Mouse (Mus musculus): ENCODE results near the gene Adamts14. TPM values are rescaled to one million over a fixed set of nuclear protein-coding genes. Genes with fewer than 3 reads are reported as not detected.

Gene Adamts14
- polyA plus RNA-seq, 1 experiment = not detected

GRCm38 (mm10) chr10:61187001-61187400 lies 86.2 kb downstream of the Adamts14 start:
- H3K4me1 ChIP-seq (ENCODE audit: control insufficient read depth) = no peaks in the 10 kb centered on the region
- H3K27me3 ChIP-seq (ENCODE audit: control insufficient read depth) = no peaks in the 10 kb centered on the region
- TF ChIP-seq TAL1 (IDR thresholded peaks at IDR 0.05; ENCODE audit: low read length) = no peak
- no peak for TF ChIP-seq GATA1 (IDR thresholded peaks at IDR 0.05; ENCODE audit: low read length)
- no peaks in the 10 kb centered on the region for H3K36me3 ChIP-seq (ENCODE audit: control insufficient read depth)
- H3K4me3 ChIP-seq (replicated peaks) = no peak overlapping the region
- no peaks in the 10 kb centered on the region for H3K9me3 ChIP-seq (ENCODE audit: control insufficient read depth, low read length)

GRCm38 (mm10) chr10:61179927-61180326 lies 93.3 kb downstream of the Adamts14 start:
- Histone ChIP-seq H3K4me1 (ENCODE audit: control insufficient read depth) (peaks cover 3% of the 10 kb centered on the region; the same call in 1 of the 2 replicates), H3K9me3 (ENCODE audit: control insufficient read depth, low read length) (no peaks in the 10 kb centered on the region), H3K27me3 (ENCODE audit: control insufficient read depth) (peaks cover 12% of the 10 kb centered on the region), H3K4me3 (replicated peaks) (no peak overlapping the region), H3K36me3 (ENCODE audit: control insufficient read depth) (no peaks in the 10 kb centered on the region)
- no peak for TF ChIP-seq GATA1 (IDR thresholded peaks at IDR 0.05; ENCODE audit: low read length)
- TF ChIP-seq TAL1 (IDR thresholded peaks at IDR 0.05; ENCODE audit: low read length) = no peak

GRCm38 (mm10) chr10:61178687-61179086 lies 94.6 kb downstream of the Adamts14 start:
- no peaks in the 10 kb centered on the region for H3K36me3 ChIP-seq (ENCODE audit: control insufficient read depth)
- H3K4me3 ChIP-seq (replicated peaks) = no peak overlapping the region
- H3K27me3 ChIP-seq (ENCODE audit: control insufficient read depth) = peaks cover 24% of the 10 kb centered on the region
- no peaks in the 10 kb centered on the region for H3K9me3 ChIP-seq (ENCODE audit: control insufficient read depth, low read length)
- no peak for TF ChIP-seq TAL1 (IDR thresholded peaks at IDR 0.05; ENCODE audit: low read length)
- TF ChIP-seq GATA1 (IDR thresholded peaks at IDR 0.05; ENCODE audit: low read length) = no peak
- peaks cover 3% of the 10 kb centered on the region; the same call in 1 of the 2 replicates for H3K4me1 ChIP-seq (ENCODE audit: control insufficient read depth)

GRCm38 (mm10) chr10:61177751-61178150 lies 95.5 kb downstream of the Adamts14 start:
- peaks cover 3% of the 10 kb centered on the region; the same call in 1 of the 2 replicates for H3K4me1 ChIP-seq (ENCODE audit: control insufficient read depth)
- peaks cover 24% of the 10 kb centered on the region for H3K27me3 ChIP-seq (ENCODE audit: control insufficient read depth)
- TF ChIP-seq TAL1 (IDR thresholded peaks at IDR 0.05; ENCODE audit: low read length) (no peak), GATA1 (IDR thresholded peaks at IDR 0.05; ENCODE audit: low read length) (no peak)

GRCm38 (mm10) chr10:61176221-61176790 lies 96.9 kb downstream of the Adamts14 start:
- peaks cover 31% of the 10 kb centered on the region for H3K27me3 ChIP-seq (ENCODE audit: control insufficient read depth)
- TF ChIP-seq TAL1 (IDR thresholded peaks at IDR 0.05; ENCODE audit: low read length) = no peak
- TF ChIP-seq GATA1 (IDR thresholded peaks at IDR 0.05; ENCODE audit: low read length) = no peak

More at GRCm38 (mm10) chr10:61177751-61178150, 95.5 kb downstream of the Adamts14 start:
- no peaks in the 10 kb centered on the region for H3K36me3 ChIP-seq (ENCODE audit: control insufficient read depth)
- H3K4me3 ChIP-seq (replicated peaks) = no peak overlapping the region
- H3K9me3 ChIP-seq (ENCODE audit: control insufficient read depth, low read length) = no peaks in the 10 kb centered on the region

GRCm38 (mm10) chr10:61175442-61176204 lies 97.6 kb downstream of the Adamts14 start:
- TF ChIP-seq TAL1 (IDR thresholded peaks at IDR 0.05; ENCODE audit: low read length) = no peak
- Histone ChIP-seq H3K4me1 (ENCODE audit: control insufficient read depth) (peaks cover 3% of the 10 kb centered on the region; the same call in 1 of the 2 replicates), H3K27me3 (ENCODE audit: control insufficient read depth) (peaks cover 32% of the 10 kb centered on the region), H3K9me3 (ENCODE audit: control insufficient read depth, low read length) (no peaks in the 10 kb centered on the region), H3K4me3 (replicated peaks) (no peak overlapping the region), H3K36me3 (ENCODE audit: control insufficient read depth) (no peaks in the 10 kb centered on the region)

More at GRCm38 (mm10) chr10:61176221-61176790, 96.9 kb downstream of the Adamts14 start:
- H3K4me3 ChIP-seq (replicated peaks) = no peak overlapping the region
- no peaks in the 10 kb centered on the region for H3K36me3 ChIP-seq (ENCODE audit: control insufficient read depth)
- H3K9me3 ChIP-seq (ENCODE audit: control insufficient read depth, low read length) = no peaks in the 10 kb centered on the region
- peaks cover 3% of the 10 kb centered on the region; the same call in 1 of the 2 replicates for H3K4me1 ChIP-seq (ENCODE audit: control insufficient read depth)

- Histone ChIP-seq H3K4me1 (ENCODE audit: control insufficient read depth) (peaks cover 3% of the 10 kb centered on the region; the same call in 1 of the 2 replicates), H3K27me3 (ENCODE audit: control insufficient read depth) (peaks cover 32% of the 10 kb centered on the region), H3K9me3 (ENCODE audit: control insufficient read depth, low read length) (no peaks in the 10 kb centered on the region), H3K36me3 (ENCODE audit: control insufficient read depth) (no peaks in the 10 kb centered on the region), H3K4me3 (replicated peaks) (no peak overlapping the region)
- TF ChIP-seq TAL1 (IDR thresholded peaks at IDR 0.05; ENCODE audit: low read length) (no peak), GATA1 (IDR thresholded peaks at IDR 0.05; ENCODE audit: low read length) (no peak)
Observed at GRCm38 (mm10) chr10:61174711-61175441, 98.4 kb downstream of the Adamts14 start.

- Histone ChIP-seq H3K36me3 (ENCODE audit: control insufficient read depth) (no peaks in the 10 kb centered on the region), H3K4me1 (ENCODE audit: control insufficient read depth) (peaks cover 3% of the 10 kb centered on the region; the same call in 1 of the 2 replicates), H3K4me3 (replicated peaks) (no peak overlapping the region), H3K9me3 (ENCODE audit: control insufficient read depth, low read length) (no peaks in the 10 kb centered on the region), H3K27me3 (ENCODE audit: control insufficient read depth) (peaks cover 38% of the 10 kb centered on the region)
- no peak for TF ChIP-seq TAL1 (IDR thresholded peaks at IDR 0.05; ENCODE audit: low read length)
- no peak for TF ChIP-seq GATA1 (IDR thresholded peaks at IDR 0.05; ENCODE audit: low read length)
Observed at GRCm38 (mm10) chr10:61172496-61172895, 100.7 kb downstream of the Adamts14 start.

- no peak for TF ChIP-seq GATA1 (IDR thresholded peaks at IDR 0.05; ENCODE audit: low read length)
- Histone ChIP-seq H3K36me3 (ENCODE audit: control insufficient read depth) (no peaks in the 10 kb centered on the region), H3K4me3 (replicated peaks) (no peak within 1 kb of the TSS), H3K9me3 (ENCODE audit: control insufficient read depth, low read length) (no peaks in the 10 kb centered on the region), H3K4me1 (ENCODE audit: control insufficient read depth) (peaks cover 3% of the 10 kb centered on the region; the same call in 1 of the 2 replicates), H3K27me3 (ENCODE audit: control insufficient read depth) (peaks cover 36% of the 10 kb centered on the region)
Observed at GRCm38 (mm10) chr10:61171654-61172053, 101.6 kb downstream of the Adamts14 start, which contains the start of gene Tbata. Gene Tbata (plus strand): TSS chr10:61171954.
